Mouse (Mus musculus) CH12.LX (cell line): Measurements from ENCODE around the gene Fgfr2. TPM values are rescaled to one million over a fixed set of nuclear protein-coding genes. Genes with fewer than 3 reads are reported as not detected.

Source experiments
- DNase-seq: peaks from one replicate; pipeline ENCODE4 v3.0.0-alpha.2; 2013; ENCODE audit errors: extremely low read depth
- H3K27ac ChIP-seq: 2 replicates; pipeline ENCODE4 v1.5.1; 2012; ENCODE audit warnings: low read depth, mild to moderate bottlenecking, control low read depth, moderate library complexity; ENCODE audit not compliant: insufficient read depth
- H3K27me3 ChIP-seq: replicated peaks from 2 replicates; pipeline ENCODE3; 2012; ENCODE audit warnings: inconsistent platforms
- H3K36me3 ChIP-seq, 2 experiments: replicated peaks in 1 of 2; 2 replicates each; pipeline versions ENCODE3 to v1.6.1; 2012; ENCODE audit warnings: inconsistent platforms in 1 of 2, low read length in 1 of 2, mild to moderate bottlenecking in 1 of 2, mixed read lengths in 1 of 2, moderate library complexity in 1 of 2; ENCODE audit not compliant: control insufficient read depth in 1 of 2, insufficient read depth in 1 of 2
- H3K4me1 ChIP-seq, 2 experiments: 2 replicates each; pipeline ENCODE4 v1.6.1; 2012; ENCODE audit warnings: inconsistent platforms in 1 of 2, moderate library complexity in 1 of 2; ENCODE audit not compliant: insufficient read depth in 2 of 2, control insufficient read depth in 1 of 2
- H3K4me2 ChIP-seq: 2 replicates; pipeline ENCODE4 v1.6.1; 2012; ENCODE audit warnings: low read depth, mild to moderate bottlenecking, control low read depth; ENCODE audit not compliant: poor library complexity, insufficient read depth, severe bottlenecking
- H3K4me3 ChIP-seq, 3 experiments: fragments of 150-350 bp in 1 of 3; sonication (generic) in 1 of 3; replicated peaks in 1 of 3; 2 replicates each; pipeline versions ENCODE3 to v1.5.1; 2011 to 2012; ENCODE audit warnings: low read depth in 2 of 3, low read length in 2 of 3, mild to moderate bottlenecking in 2 of 3, moderate library complexity in 2 of 3, control low read depth in 1 of 3, improper control_type of control experiment in 1 of 3, inconsistent platforms in 1 of 3, mixed read lengths in 1 of 3; ENCODE audit not compliant: poor library complexity in 1 of 3
- H3K79me2 ChIP-seq: replicated peaks from 2 replicates; pipeline ENCODE4 v1.6.1; 2012; ENCODE audit warnings: mild to moderate bottlenecking, moderate library complexity; ENCODE audit not compliant: control insufficient read depth, poor library complexity, insufficient read depth, severe bottlenecking; ENCODE audit errors: extremely low read depth
- H3K9ac ChIP-seq: 2 replicates; pipeline ENCODE4 v1.6.1; 2012; ENCODE audit warnings: low read depth, mild to moderate bottlenecking, control low read depth, moderate library complexity; ENCODE audit not compliant: insufficient read depth
- H3K9me3 ChIP-seq: replicated peaks from 2 replicates; pipeline ENCODE3; 2012; ENCODE audit warnings: low read length, inconsistent platforms, mixed read lengths
- BHLHE40 ChIP-seq: IDR thresholded peaks from 2 replicates; pipeline ENCODE4 v1.6.1; 2011; ENCODE audit warnings: mild to moderate bottlenecking, low read depth, low read length, improper control_type of control experiment
- CTCF ChIP-seq, 2 experiments: IDR thresholded peaks in 1 of 2; conservative IDR thresholded peaks in 1 of 2; 2 replicates each; pipeline ENCODE4 v1.5.1; 2011 to 2012; ENCODE audit warnings: low read depth in 2 of 2, low read length in 2 of 2, improper control_type of control experiment in 1 of 2, inconsistent platforms in 1 of 2, mild to moderate bottlenecking in 1 of 2, moderate library complexity in 1 of 2
- ELF1 ChIP-seq: IDR thresholded peaks from 2 replicates; pipeline ENCODE4 v1.6.1; 2014; ENCODE audit warnings: low read depth, mild to moderate bottlenecking, inconsistent platforms, low read length, improper control_type of control experiment
- ETS1 ChIP-seq: conservative IDR thresholded peaks from 2 replicates; pipeline ENCODE4 v1.6.1; 2012; ENCODE audit warnings: low read depth, mild to moderate bottlenecking, inconsistent platforms, low read length, improper control_type of control experiment, moderate library complexity
- GABPA ChIP-seq: IDR thresholded peaks from 2 replicates; pipeline ENCODE4 v1.6.1; 2012; ENCODE audit warnings: low read depth, low read length, improper control_type of control experiment, inconsistent platforms; ENCODE audit not compliant: insufficient replicate concordance
- IRF4 ChIP-seq: IDR thresholded peaks from 2 replicates; pipeline ENCODE4 v1.6.1; 2014; ENCODE audit warnings: low read depth, mild to moderate bottlenecking, inconsistent platforms, low read length, improper control_type of control experiment
- JUN ChIP-seq: IDR thresholded peaks from 2 replicates; pipeline ENCODE4 v1.6.1; 2011; ENCODE audit warnings: low read depth, mild to moderate bottlenecking, low read length, improper control_type of control experiment, moderate library complexity; ENCODE audit not compliant: insufficient read depth
- JUND ChIP-seq: conservative IDR thresholded peaks from 2 replicates; pipeline ENCODE4 v1.6.1; 2011; ENCODE audit warnings: low read depth, low read length, improper control_type of control experiment
- MAZ ChIP-seq: IDR thresholded peaks from 2 replicates; pipeline ENCODE4 v1.6.1; 2012; ENCODE audit warnings: low read depth, mild to moderate bottlenecking, inconsistent platforms, low read length, improper control_type of control experiment, moderate library complexity
- MEF2A ChIP-seq: IDR thresholded peaks from 2 replicates; pipeline ENCODE4 v1.6.1; 2014; ENCODE audit warnings: low read depth, mild to moderate bottlenecking, inconsistent platforms, low read length, improper control_type of control experiment, borderline replicate concordance
- MXI1 ChIP-seq: IDR thresholded peaks from 2 replicates; pipeline ENCODE4 v1.6.1; 2011; ENCODE audit warnings: mild to moderate bottlenecking, low read depth, low read length, improper control_type of control experiment
- PAX5 ChIP-seq: IDR thresholded peaks from 2 replicates; pipeline ENCODE4 v1.6.1; 2012; ENCODE audit warnings: low read length, inconsistent platforms, mixed read lengths
- POLR2A ChIP-seq: IDR thresholded peaks from 2 replicates; pipeline ENCODE4 v1.6.1; 2011; ENCODE audit warnings: low read depth, mild to moderate bottlenecking, improper control_type of control experiment, low read length
- POLR2AphosphoS2 ChIP-seq: IDR thresholded peaks from 2 replicates; pipeline ENCODE4 v1.6.1; 2011; ENCODE audit warnings: low read depth, low read length, improper control_type of control experiment
- RAD21 ChIP-seq: IDR thresholded peaks from 2 replicates; pipeline ENCODE4 v1.6.1; 2011; ENCODE audit warnings: low read depth, mild to moderate bottlenecking, low read length, improper control_type of control experiment, moderate library complexity
- RCOR1 ChIP-seq: conservative IDR thresholded peaks from 2 replicates; pipeline ENCODE4 v1.6.1; 2012; ENCODE audit warnings: low read depth, mild to moderate bottlenecking, inconsistent platforms, low read length, improper control_type of control experiment
- SIN3A ChIP-seq: IDR thresholded peaks from 2 replicates; pipeline ENCODE4 v1.6.1; 2012; ENCODE audit warnings: low read length, improper control_type of control experiment, inconsistent platforms
- TCF12 ChIP-seq: IDR thresholded peaks from 2 replicates; pipeline ENCODE4 v1.6.1; 2014; ENCODE audit warnings: low read depth, mild to moderate bottlenecking, inconsistent platforms, low read length, improper control_type of control experiment
- USF2 ChIP-seq: conservative IDR thresholded peaks from 2 replicates; pipeline ENCODE4 v1.6.1; 2011; ENCODE audit warnings: low read depth, low read length, improper control_type of control experiment
- ZC3H11A ChIP-seq: IDR thresholded peaks from 2 replicates; pipeline ENCODE4 v1.6.1; 2012; ENCODE audit warnings: low read depth, mild to moderate bottlenecking, inconsistent platforms, low read length, improper control_type of control experiment
- ZNF384 ChIP-seq: IDR thresholded peaks from 2 replicates; pipeline ENCODE4 v1.6.1; 2012; ENCODE audit warnings: low read depth, low read length, improper control_type of control experiment, inconsistent platforms
- dilution Hi-C: fragments of 300-500 bp; cut with MboI; formaldehyde crosslinking; loops from 2 replicates; pipeline ENCODE4 v1.14.3; 2020; ENCODE audit warnings: low sequenced_read_pairs; ENCODE audit not compliant: extremely low pct_unique_long_range_greater_than_20kb, extremely low pct_ligation_motif_present
- in situ Hi-C: fragments of 300-500 bp; cut with MboI; formaldehyde crosslinking; loops from 3 replicates; pipeline ENCODE4 v1.14.3; 2019; ENCODE audit warnings: low sequenced_read_pairs, low pct_ligation_motif_present, low pct_unique_long_range_greater_than_20kb, mixed read lengths
- polyA plus RNA-seq: library from polyadenylated mRNA; unstranded; fragments of >175 nt; gene quantifications from 2 replicates; pipeline ENCODE4 v1.2.1, GENCODE M21; 2012; ENCODE audit warnings: low read depth; ENCODE audit not compliant: insufficient read length
- total RNA-seq, 2 experiments: library from RNA; depleted of rRNA; stranded (reverse); fragments of 300-350 nt in 1 of 2; fragments of >200 nt in 1 of 2; gene quantifications; 2 replicates each; pipeline ENCODE4 v1.2.3; 2012 to 2014

Fgfr2 gene
- total and polyA plus RNA-seq, 3 experiments: not detected

- H3K27ac ChIP-seq: no peak overlapping the region
- no peak overlapping the region for H3K4me3 ChIP-seq
- no peaks in the 10 kb centered on the region for H3K36me3 ChIP-seq
- no peak overlapping the region for H3K9ac ChIP-seq
- peaks cover 28 to 57% of the 10 kb centered on the region in 2 experiments for H3K4me1 ChIP-seq
- peaks cover 26% of the 10 kb centered on the region for H3K27me3 ChIP-seq
- no peaks in the 10 kb centered on the region for H3K9me3 ChIP-seq
- dilution Hi-C loops: no loop called here
- H3K79me2 ChIP-seq: no peaks in the 10 kb centered on the region
- in situ Hi-C loops: no loop called here
- DNase-seq: peak; percentile 54
- no peak overlapping the region for H3K4me2 ChIP-seq
- TF ChIP-seq GABPA: no peak
- peak in 1 of 2 experiments; percentile 15; a peak in 1 of 4 replicates for TF ChIP-seq CTCF (conservative IDR thresholded peaks at IDR 0.05 in 1 of 2, IDR thresholded peaks at IDR 0.05 in 1 of 2; ENCODE audit: low read depth in 2 of 2, low read length in 2 of 2)
- no peak for TF ChIP-seq MEF2A
- TF ChIP-seq POLR2AphosphoS2: no peak
- no peak for TF ChIP-seq ELF1
- TF ChIP-seq TCF12: no peak
These were observed 817.4 kb downstream of the Fgfr2 start for GRCm38 (mm10) chr7:132305492-132306375.

- dilution Hi-C loops: no loop called here
- Histone ChIP-seq H3K4me1 (peaks cover 28 to 57% of the 10 kb centered on the region in 2 experiments), H3K79me2 (no peaks in the 10 kb centered on the region), H3K9ac (no peak overlapping the region), H3K4me2 (no peak overlapping the region), H3K36me3 (no peaks in the 10 kb centered on the region), H3K27ac (no peak overlapping the region), H3K9me3 (no peaks in the 10 kb centered on the region), H3K27me3 (peaks cover 20% of the 10 kb centered on the region), H3K4me3 (no peak overlapping the region)
- DNase-seq: peak; percentile 57
- TF ChIP-seq ETS1 (peak; percentile 26; the same call in 1 of the 2 replicates), JUND (no peak), GABPA (no peak), IRF4 (0 out of 2 replicates have a peak, but pooled peaks have one; percentile 8)
- in situ Hi-C loops: no loop called here
These were observed 818.6 kb downstream of the Fgfr2 start for GRCm38 (mm10) chr7:132304424-132305085.

GRCm38 (mm10) chr7:132303988-132304387, 819.2 kb downstream of the Fgfr2 start:
- Histone ChIP-seq H3K4me3 (no peak overlapping the region), H3K4me2 (no peak overlapping the region), H3K4me1 (peaks cover 28 to 57% of the 10 kb centered on the region in 2 experiments), H3K9ac (no peak overlapping the region), H3K27me3 (peaks cover 16% of the 10 kb centered on the region), H3K36me3 (no peaks in the 10 kb centered on the region), H3K79me2 (no peaks in the 10 kb centered on the region), H3K27ac (no peak overlapping the region), H3K9me3 (no peaks in the 10 kb centered on the region)
- in situ Hi-C loops (no loop called here), dilution Hi-C loops (no loop called here)
- no peak for DNase-seq
- no peak for TF ChIP-seq RCOR1
- no peak for TF ChIP-seq RAD21
- TF ChIP-seq CTCF (conservative IDR thresholded peaks at IDR 0.05 in 1 of 2, IDR thresholded peaks at IDR 0.05 in 1 of 2; ENCODE audit: low read depth in 2 of 2, low read length in 2 of 2): no peak
- TF ChIP-seq PAX5: no peak
- TF ChIP-seq ZC3H11A: no peak
- no peak for TF ChIP-seq MXI1
- TF ChIP-seq MAZ: no peak
- TF ChIP-seq MEF2A: no peak
- TF ChIP-seq USF2: no peak
- no peak for TF ChIP-seq TCF12
- no peak for TF ChIP-seq BHLHE40
- no peak for TF ChIP-seq POLR2A
- no peak for TF ChIP-seq ZNF384
- no peak for TF ChIP-seq SIN3A
- TF ChIP-seq JUND: no peak
- no peak for TF ChIP-seq JUN
